Mouse (Mus musculus) midbrain, embryonic 16.5 days (tissue): ENCODE data around the gene Pip5kl1. TPM values are rescaled to one million over a fixed set of nuclear protein-coding genes. Genes with fewer than 3 reads are reported as not detected.

Experiments
- ATAC-seq: fragments of 200-750 bp; cut with Nextera tagmentation; 2 replicates; pipeline ENCODE4 v1.8.0; 2017; ENCODE audit warnings: moderate TSS enrichment
- H3K27ac ChIP-seq: fragments of 300-500 bp; sonication (generic); 2 replicates; pipeline ENCODE4 v1.5.1; 2014; ENCODE audit warnings: mild to moderate bottlenecking, low read length, mixed read lengths
- H3K27me3 ChIP-seq: fragments of 300-500 bp; sonication (generic); 2 replicates; pipeline ENCODE4 v1.6.1; 2014; ENCODE audit warnings: low read depth, low read length, mixed read lengths; ENCODE audit not compliant: control insufficient read depth, insufficient read depth
- H3K36me3 ChIP-seq: fragments of 300-500 bp; sonication (generic); 2 replicates; pipeline ENCODE4 v1.6.1; 2014; ENCODE audit warnings: mild to moderate bottlenecking, low read length, moderate library complexity, mixed read lengths; ENCODE audit not compliant: control insufficient read depth, insufficient read depth
- H3K4me1 ChIP-seq: fragments of 300-500 bp; sonication (generic); 2 replicates; pipeline ENCODE4 v1.6.1; 2014; ENCODE audit warnings: mild to moderate bottlenecking, low read length, mixed read lengths; ENCODE audit not compliant: control insufficient read depth, insufficient read depth
- H3K4me2 ChIP-seq: fragments of 300-500 bp; sonication (generic); 2 replicates; pipeline ENCODE4 v1.6.1; 2014; ENCODE audit warnings: mild to moderate bottlenecking, low read length, mixed read lengths
- H3K4me3 ChIP-seq: fragments of 300-500 bp; sonication (generic); 2 replicates; pipeline ENCODE4 v1.5.1; 2014; ENCODE audit warnings: low read depth, mild to moderate bottlenecking, low read length, moderate library complexity, mixed read lengths
- H3K9ac ChIP-seq: fragments of 300-500 bp; sonication (generic); 2 replicates; pipeline ENCODE4 v1.6.1; 2014; ENCODE audit warnings: low read depth, low read length, mixed read lengths
- H3K9me3 ChIP-seq: fragments of 300-500 bp; sonication (generic); replicated peaks from 2 replicates; pipeline ENCODE4 v1.6.1; 2014; ENCODE audit warnings: mild to moderate bottlenecking, low read length, mixed read lengths; ENCODE audit not compliant: control insufficient read depth, poor library complexity, severe bottlenecking
- WGBS: fragments of 180-500 bp; shearing (Covaris S2); extraction: QIAGEN DNeasy Blood & Tissue Kit; methylation state at CpG from one replicate; pipeline ENCODE4 v1.1.7; 2014; 5-methylcytosine and 5-hydroxymethylcytosine counted together
- polyA plus RNA-seq: library from polyadenylated mRNA; unstranded; fragments of >200 nt; fragmentation: Nextera tagmentation; extraction: Ambion mirVana; gene quantifications from 2 replicates; pipeline ENCODE4 v1.2.1, GENCODE M21; 2015

Gene Pip5kl1
- polyA plus RNA-seq = 14.5 and 17.1 TPM in 2 replicates

- ATAC-seq = no peak
- H3K27me3 ChIP-seq = peaks cover 9% of the 10 kb centered on the region
- H3K4me2 ChIP-seq = peak within 1 kb of the TSS; percentile 97
- H3K4me1 ChIP-seq = peaks cover 20% of the 10 kb centered on the region
- WGBS = 83% methylated on average over 6 of the region's 6 CpGs
- no peaks in the 10 kb centered on the region for H3K36me3 ChIP-seq
- H3K9me3 ChIP-seq = no peaks in the 10 kb centered on the region
- peak within 1 kb of the TSS; percentile 40 for H3K27ac ChIP-seq
- H3K4me3 ChIP-seq = peak within 1 kb of the TSS; percentile 49
- peak within 1 kb of the TSS; percentile 78 for H3K9ac ChIP-seq
Measured at GRCm38 (mm10) chr2:32574497-32574896, at the start of gene Pip5kl1. TSS of gene Pip5kl1 (plus strand) at chr2:32574797.

DNA sequence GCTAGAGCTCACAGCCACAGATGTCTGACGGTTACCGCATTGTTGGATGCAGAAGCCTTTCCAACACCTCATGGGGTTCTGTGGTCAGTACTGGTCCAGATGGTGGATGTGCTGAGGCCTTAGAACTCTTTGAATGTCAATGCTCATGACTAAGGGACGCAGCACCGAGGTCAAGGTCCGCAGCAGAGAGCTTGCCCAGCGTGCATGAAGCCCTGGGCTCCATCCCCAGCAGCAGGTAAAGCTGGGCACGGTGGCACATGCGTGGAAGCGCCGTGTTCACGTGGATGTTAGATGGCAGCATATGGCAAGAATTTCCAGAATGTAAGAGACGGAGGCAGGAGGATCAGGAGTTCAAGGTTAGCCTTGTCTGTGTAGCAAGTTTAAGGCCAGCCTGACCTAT, 48.8 kb upstream of the Pip5kl1 start:
- no peaks in the 10 kb centered on the region for H3K4me1 ChIP-seq
- no peak overlapping the region for H3K4me3 ChIP-seq
- WGBS = 88% methylated on average over 12 of the region's 12 CpGs
- no peak for ATAC-seq
- H3K9me3 ChIP-seq = no peaks in the 10 kb centered on the region
- no peak overlapping the region for H3K4me2 ChIP-seq
- no peak overlapping the region for H3K27ac ChIP-seq
- H3K9ac ChIP-seq = no peak overlapping the region
- H3K36me3 ChIP-seq = no peaks in the 10 kb centered on the region
- H3K27me3 ChIP-seq = no peaks in the 10 kb centered on the region

DNA sequence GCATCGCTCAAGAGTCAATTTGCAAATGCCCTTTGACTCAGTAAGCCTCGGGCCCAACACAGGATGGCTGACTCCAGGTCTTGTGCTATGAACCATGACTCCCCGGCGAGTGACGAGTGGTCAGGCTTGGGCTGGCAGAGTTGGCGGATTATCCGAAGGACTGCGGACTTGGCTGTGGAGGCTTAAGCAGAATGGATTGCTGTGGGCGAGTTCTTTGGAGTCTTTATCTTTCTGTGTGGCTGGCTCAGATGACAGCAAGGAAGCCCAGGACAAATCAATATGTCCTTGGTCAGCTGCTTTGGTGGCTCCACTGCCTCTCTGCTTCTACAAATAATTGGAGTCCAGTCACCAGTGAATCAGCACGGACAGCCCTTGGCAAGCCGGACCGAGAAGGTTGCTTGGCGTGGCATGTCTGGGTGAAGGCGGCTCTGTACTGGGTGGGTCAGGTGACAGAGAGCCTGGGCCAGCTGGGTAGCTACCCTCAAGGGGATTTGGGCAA, 47.1 kb upstream of the Pip5kl1 start:
- no peaks in the 10 kb centered on the region for H3K36me3 ChIP-seq
- no peaks in the 10 kb centered on the region for H3K27me3 ChIP-seq
- H3K4me1 ChIP-seq = no peaks in the 10 kb centered on the region
- no peak overlapping the region for H3K9ac ChIP-seq
- H3K9me3 ChIP-seq = no peaks in the 10 kb centered on the region
- WGBS = 53% methylated on average over 14 of the region's 14 CpGs
- no peak overlapping the region for H3K4me3 ChIP-seq
- H3K27ac ChIP-seq = no peak overlapping the region
- no peak overlapping the region for H3K4me2 ChIP-seq
- no peak for ATAC-seq

DNA sequence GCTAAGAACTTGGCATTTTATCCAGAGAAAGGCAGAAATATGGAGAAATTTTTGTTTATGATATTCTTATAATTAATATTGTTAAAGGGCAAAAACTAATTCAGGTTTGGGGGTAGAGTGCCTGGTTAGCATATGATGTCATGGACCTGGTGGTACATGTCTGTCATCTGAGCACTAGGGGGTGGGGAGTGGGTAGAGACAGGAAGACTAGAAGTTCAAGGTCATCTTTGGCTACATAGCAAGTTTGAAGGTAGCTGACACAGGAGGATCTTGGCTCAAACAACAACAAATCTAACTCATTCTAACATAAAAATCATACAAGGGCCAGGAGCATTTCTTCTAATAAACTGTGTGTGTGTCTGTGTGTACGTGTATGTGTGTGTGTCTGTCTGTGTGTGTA, 46.3 kb upstream of the Pip5kl1 start:
- no peaks in the 10 kb centered on the region for H3K36me3 ChIP-seq
- H3K27ac ChIP-seq = no peak overlapping the region
- no peak overlapping the region for H3K9ac ChIP-seq
- H3K9me3 ChIP-seq = no peaks in the 10 kb centered on the region
- H3K4me1 ChIP-seq = no peaks in the 10 kb centered on the region
- H3K27me3 ChIP-seq = no peaks in the 10 kb centered on the region
- WGBS = 82% methylated on average over 1 of the region's 1 CpGs
- H3K4me3 ChIP-seq = no peak overlapping the region
- no peak for ATAC-seq
- no peak overlapping the region for H3K4me2 ChIP-seq

- Histone ChIP-seq H3K36me3 (no peaks in the 10 kb centered on the region), H3K4me3 (no peak overlapping the region), H3K9ac (no peak overlapping the region), H3K4me2 (no peak overlapping the region), H3K9me3 (no peaks in the 10 kb centered on the region), H3K4me1 (peaks cover 7% of the 10 kb centered on the region), H3K27me3 (no peaks in the 10 kb centered on the region), H3K27ac (no peak overlapping the region)
- WGBS = 87% methylated on average over 2 of the region's 2 CpGs
- ATAC-seq = no peak
Measured at GRCm38 (mm10) chr2:32530479-32530878, 44.1 kb upstream of the Pip5kl1 start.

GRCm38 (mm10) chr2:32533163-32533562, 41.4 kb upstream of the Pip5kl1 start:
- no peaks in the 10 kb centered on the region for H3K9me3 ChIP-seq
- no peaks in the 10 kb centered on the region for H3K36me3 ChIP-seq
- no peak overlapping the region for H3K4me2 ChIP-seq
- peaks cover 27% of the 10 kb centered on the region for H3K4me1 ChIP-seq
- no peak for ATAC-seq
- no peaks in the 10 kb centered on the region for H3K27me3 ChIP-seq
- 91% methylated on average over 2 of the region's 2 CpGs for WGBS
- H3K9ac ChIP-seq = 0 out of 2 replicates have a peak overlapping the region, but pooled peaks have one; percentile 16
- H3K4me3 ChIP-seq = no peak overlapping the region
- no peak overlapping the region for H3K27ac ChIP-seq

DNA sequence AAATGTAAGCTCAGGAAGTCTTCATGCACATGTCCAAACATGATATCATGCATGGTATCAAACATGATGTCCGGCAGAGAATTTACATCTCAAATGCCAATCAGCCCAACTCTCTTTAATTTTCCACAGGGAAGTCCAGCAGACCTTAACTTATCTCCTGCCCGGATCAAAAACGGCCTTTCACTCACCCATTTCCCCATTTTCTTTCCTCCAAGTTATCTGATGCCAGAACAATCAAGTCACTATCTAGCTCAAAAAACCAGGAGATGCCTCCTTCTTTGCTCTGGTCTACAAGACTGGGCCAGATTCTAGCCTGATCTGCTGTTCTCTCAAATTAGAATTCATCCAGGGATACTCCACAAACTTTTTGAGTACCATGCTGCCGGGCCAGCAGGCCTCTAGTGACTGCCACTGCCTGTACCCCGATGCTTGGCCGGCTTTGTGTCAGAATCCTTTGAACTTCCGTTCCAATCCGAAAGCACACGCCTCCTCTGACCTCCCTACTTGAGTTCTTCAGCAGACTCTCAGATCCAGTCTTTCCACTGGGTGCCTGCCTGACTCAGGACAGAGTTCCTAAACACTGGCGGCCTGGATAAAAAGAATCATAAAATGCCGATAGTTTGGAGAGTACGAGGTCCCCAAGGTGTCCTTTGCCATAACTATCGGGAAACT, 40.4 kb upstream of the Pip5kl1 start:
- Histone ChIP-seq H3K9ac (peak overlapping the region; percentile 58), H3K27ac (peak overlapping the region; percentile 81), H3K4me2 (peak overlapping the region; percentile 78), H3K27me3 (no peaks in the 10 kb centered on the region), H3K36me3 (no peaks in the 10 kb centered on the region), H3K4me3 (peak overlapping the region; percentile 83), H3K9me3 (no peaks in the 10 kb centered on the region), H3K4me1 (peaks cover 38% of the 10 kb centered on the region)
- WGBS = 12% methylated on average over 13 of the region's 13 CpGs
- no peak for ATAC-seq

DNA sequence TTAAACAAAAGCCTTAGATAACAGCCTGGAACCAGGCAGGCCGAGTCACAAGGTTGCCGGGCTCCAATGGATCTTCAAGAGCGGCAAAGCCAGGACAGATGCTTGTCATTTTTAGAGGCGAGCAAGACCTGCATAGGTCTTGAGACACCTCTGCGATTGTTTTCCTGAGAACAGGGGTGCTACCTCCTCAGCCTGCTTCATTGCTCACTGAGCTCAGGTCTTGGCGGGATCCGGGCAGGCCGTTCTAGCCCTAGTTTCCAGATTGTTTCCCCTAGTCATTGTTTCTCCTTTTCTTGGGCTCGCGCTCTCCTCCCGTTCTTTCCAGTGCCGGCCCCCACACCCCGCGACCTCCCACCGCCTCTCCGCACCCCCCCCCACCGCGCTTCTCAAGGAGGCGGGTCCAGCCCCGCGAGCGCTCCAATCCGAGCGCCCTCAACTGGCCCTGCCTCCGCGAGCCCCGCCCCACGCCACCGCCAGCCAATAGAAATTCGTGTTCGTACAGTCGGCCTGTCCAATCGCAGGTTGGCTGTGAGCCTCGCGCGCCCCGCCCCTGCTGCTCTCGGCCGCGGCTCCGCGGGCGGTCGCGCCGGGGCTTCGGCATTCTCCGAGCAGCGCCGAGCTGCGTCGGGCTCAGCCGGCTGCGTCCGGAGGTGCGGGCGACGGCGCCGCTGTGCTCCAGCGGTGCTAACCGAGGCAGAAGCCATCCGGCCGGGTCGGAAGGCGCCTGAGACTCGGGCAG, 39.7 kb upstream of the Pip5kl1 start, which contains the start of gene Fam102a:
Gene Fam102a, plus strand, starts transcription at position 600 of the 739 bp plus-strand sequence.
- WGBS = under 1% methylated on average over 57 of the region's 67 CpGs
- H3K9ac ChIP-seq = peak within 1 kb of the TSS; percentile 95
- H3K4me3 ChIP-seq = peak within 1 kb of the TSS; percentile 83
- no peaks in the 10 kb centered on the region for H3K9me3 ChIP-seq
- peak within 1 kb of the TSS; percentile 93 for H3K27ac ChIP-seq
- peak within 1 kb of the TSS; percentile 88 for H3K4me2 ChIP-seq
- H3K36me3 ChIP-seq = no peaks in the 10 kb centered on the region
- peak; percentile 96 for ATAC-seq
- H3K4me1 ChIP-seq = peaks cover 38% of the 10 kb centered on the region
- H3K27me3 ChIP-seq = no peaks in the 10 kb centered on the region

GRCm38 (mm10) chr2:32535501-32535991, 39.1 kb upstream of the Pip5kl1 start:
- ATAC-seq = peak; percentile 52
- Histone ChIP-seq H3K27ac (peak overlapping the region; percentile 93), H3K9ac (peak overlapping the region; percentile 95), H3K36me3 (no peaks in the 10 kb centered on the region), H3K4me2 (peak overlapping the region; percentile 88), H3K4me1 (peaks cover 38% of the 10 kb centered on the region), H3K9me3 (no peaks in the 10 kb centered on the region), H3K27me3 (no peaks in the 10 kb centered on the region), H3K4me3 (peak overlapping the region; percentile 83)
- under 1% methylated on average over 55 of the region's 56 CpGs for WGBS
